Mouse (Mus musculus) liver, embryonic 16.5 days (tissue): ENCODE results near the gene Ppil3. TPM values are rescaled to one million over a fixed set of nuclear protein-coding genes. Genes with fewer than 3 reads are reported as not detected.

Experiments used
- ATAC-seq: fragments of 200-750 bp; cut with Nextera tagmentation; 2 replicates; pipeline ENCODE4 v1.8.0; 2017; ENCODE audit warnings: low read depth, mild to moderate bottlenecking, moderate number of reproducible peaks, moderate library complexity
- H3K27ac ChIP-seq: fragments of 300-500 bp; sonication (generic); 2 replicates; pipeline ENCODE4 v1.5.1; 2014; ENCODE audit warnings: mild to moderate bottlenecking, low read length
- H3K27me3 ChIP-seq: fragments of 300-500 bp; sonication (generic); 2 replicates; pipeline ENCODE4 v1.6.1; 2014; ENCODE audit warnings: low read depth, low read length, mixed read lengths; ENCODE audit not compliant: control insufficient read depth, insufficient read depth
- H3K36me3 ChIP-seq: fragments of 300-500 bp; sonication (generic); 2 replicates; pipeline ENCODE4 v1.6.1; 2014; ENCODE audit warnings: mild to moderate bottlenecking; ENCODE audit not compliant: control insufficient read depth, insufficient read depth
- H3K4me1 ChIP-seq: fragments of 300-500 bp; sonication (generic); 2 replicates; pipeline ENCODE4 v1.6.1; 2014; ENCODE audit warnings: low read depth, low read length, mixed read lengths; ENCODE audit not compliant: control insufficient read depth
- H3K4me2 ChIP-seq: fragments of 300-500 bp; sonication (generic); 2 replicates; pipeline ENCODE4 v1.6.1; 2014; ENCODE audit warnings: low read depth, low read length, mixed read lengths
- H3K4me3 ChIP-seq: fragments of 300-500 bp; sonication (generic); 2 replicates; pipeline ENCODE4 v1.5.1; 2014; ENCODE audit warnings: low read depth, mild to moderate bottlenecking, low read length
- H3K9ac ChIP-seq: fragments of 300-500 bp; sonication (generic); 2 replicates; pipeline ENCODE4 v1.6.1; 2014; ENCODE audit warnings: low read depth, low read length
- H3K9me3 ChIP-seq: fragments of 300-500 bp; sonication (generic); replicated peaks from 2 replicates; pipeline ENCODE4 v1.6.1; 2016; ENCODE audit warnings: low read length; ENCODE audit not compliant: control insufficient read depth
- WGBS: fragments of 180-500 bp; shearing (Covaris S2); extraction: QIAGEN DNeasy Blood & Tissue Kit; methylation state at CpG from one replicate; pipeline ENCODE4 v1.1.7; 2014; ENCODE audit not compliant: insufficient replicate concordance; 5-methylcytosine and 5-hydroxymethylcytosine counted together
- polyA plus RNA-seq: library from polyadenylated mRNA; unstranded; fragments of >200 nt; fragmentation: Nextera tagmentation; extraction: Ambion mirVana; gene quantifications from 2 replicates; pipeline ENCODE4 v1.2.1, GENCODE M21; 2015

Ppil3 gene
- polyA plus RNA-seq, 1 experiment from 2014 or later, result 16.5 TPM

GRCm38 (mm10) chr1:58454316-58454715 lies 9.0 kb upstream of the Ppil3 start:
- Histone ChIP-seq H3K4me1 (no peaks in the 10 kb centered on the region), H3K9ac (no peak overlapping the region), H3K36me3 (peaks cover 10% of the 10 kb centered on the region), H3K27me3 (no peaks in the 10 kb centered on the region), H3K9me3 (no peaks in the 10 kb centered on the region), H3K4me3 (no peak overlapping the region), H3K27ac (no peak overlapping the region), H3K4me2 (no peak overlapping the region)
- 68% methylated on average over 6 of the region's 6 CpGs for WGBS
- ATAC-seq, result no peak

DNA sequence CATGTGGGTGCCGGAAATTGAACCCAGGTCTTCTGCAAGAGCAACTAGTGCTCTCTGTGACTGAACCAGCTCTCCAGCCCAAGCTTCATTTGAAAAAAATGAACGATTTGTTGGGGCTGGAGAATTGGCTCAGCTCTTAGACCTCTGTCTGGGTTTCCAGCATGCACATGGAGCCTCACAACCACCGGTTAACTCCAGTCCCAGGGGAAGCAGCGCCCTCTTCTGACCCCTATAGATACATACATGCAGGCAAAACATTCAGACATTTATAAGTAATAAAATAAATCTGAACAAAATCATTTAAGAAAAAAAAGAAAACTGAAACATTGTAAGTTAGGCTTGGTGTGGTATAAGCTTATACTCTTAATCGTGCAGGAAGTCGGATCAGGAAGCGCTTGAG lies 3.1 kb upstream of the Ppil3 start:
- no peak for ATAC-seq
- no peaks in the 10 kb centered on the region for H3K9me3 ChIP-seq
- H3K27ac ChIP-seq, result no peak overlapping the region
- peaks cover 8% of the 10 kb centered on the region for H3K4me1 ChIP-seq
- no peak overlapping the region for H3K4me2 ChIP-seq
- H3K36me3 ChIP-seq, result peaks cover 4% of the 10 kb centered on the region; the same call in 1 of the 2 replicates
- no peaks in the 10 kb centered on the region for H3K27me3 ChIP-seq
- H3K9ac ChIP-seq, result no peak overlapping the region
- WGBS, result 73% methylated on average over 7 of the region's 7 CpGs
- H3K4me3 ChIP-seq, result no peak overlapping the region

GRCm38 (mm10) chr1:58447766-58448165 lies 2.5 kb upstream of the Ppil3 start:
- 87% methylated on average over 7 of the region's 7 CpGs for WGBS
- Histone ChIP-seq H3K4me2 (no peak overlapping the region), H3K9ac (no peak overlapping the region), H3K36me3 (no peaks in the 10 kb centered on the region; the same call in 1 of the 2 replicates), H3K4me1 (peaks cover 8% of the 10 kb centered on the region), H3K9me3 (no peaks in the 10 kb centered on the region), H3K27me3 (no peaks in the 10 kb centered on the region), H3K27ac (no peak overlapping the region), H3K4me3 (no peak overlapping the region)
- ATAC-seq, result no peak

- no peaks in the 10 kb centered on the region for H3K36me3 ChIP-seq
- peak overlapping the region; percentile 84 for H3K4me2 ChIP-seq
- peak overlapping the region; percentile 75 for H3K9ac ChIP-seq
- WGBS, result 4% methylated on average over 11 of the region's 11 CpGs
- H3K27me3 ChIP-seq, result no peaks in the 10 kb centered on the region
- peak overlapping the region; percentile 72 for H3K4me3 ChIP-seq
- ATAC-seq, result no peak
- H3K4me1 ChIP-seq, result peaks cover 8% of the 10 kb centered on the region
- peak overlapping the region; percentile 70 for H3K27ac ChIP-seq
- H3K9me3 ChIP-seq, result no peaks in the 10 kb centered on the region
Measured at GRCm38 (mm10) chr1:58445861-58446260, 575 bp upstream of the Ppil3 start.

- Histone ChIP-seq H3K4me3 (peak overlapping the region; percentile 72), H3K36me3 (no peaks in the 10 kb centered on the region), H3K27me3 (no peaks in the 10 kb centered on the region), H3K9ac (peak overlapping the region; percentile 75), H3K9me3 (no peaks in the 10 kb centered on the region), H3K4me1 (peaks cover 8% of the 10 kb centered on the region), H3K27ac (peak overlapping the region; percentile 70), H3K4me2 (peak overlapping the region; percentile 84)
- ATAC-seq, result no peak
- 10% methylated on average over 10 of the region's 10 CpGs for WGBS
Measured at GRCm38 (mm10) chr1:58444691-58445090, 595 bp downstream of the Ppil3 start.

DNA sequence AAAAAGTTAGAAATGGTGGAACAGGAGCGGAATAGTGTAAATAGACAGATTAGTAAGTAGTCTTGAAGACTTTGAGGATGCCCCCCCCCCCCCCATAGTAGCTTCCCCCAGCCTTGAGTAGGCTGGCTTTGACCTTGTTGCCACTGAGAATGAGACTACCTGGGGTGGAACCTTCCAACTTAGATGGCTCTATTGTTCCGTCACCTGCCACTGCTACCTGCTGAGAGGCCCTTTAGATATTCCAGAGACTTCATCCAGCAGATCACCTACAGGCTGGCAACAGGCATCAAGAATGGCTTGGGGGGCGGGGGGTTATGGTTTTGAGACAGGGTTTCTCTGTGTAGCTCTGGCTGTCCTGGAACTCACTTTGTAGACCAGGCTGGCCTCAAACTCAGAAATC lies 20.7 kb downstream of the Ppil3 start:
- H3K9me3 ChIP-seq, result no peaks in the 10 kb centered on the region
- WGBS, result 83% methylated on average over 3 of the region's 3 CpGs
- no peak overlapping the region for H3K9ac ChIP-seq
- no peaks in the 10 kb centered on the region for H3K27me3 ChIP-seq
- no peak overlapping the region for H3K4me3 ChIP-seq
- peaks cover 13% of the 10 kb centered on the region for H3K36me3 ChIP-seq
- ATAC-seq, result no peak
- H3K4me2 ChIP-seq, result peak overlapping the region; percentile 60
- no peak overlapping the region; the same call in 1 of the 2 replicates for H3K27ac ChIP-seq
- H3K4me1 ChIP-seq, result peaks cover 16% of the 10 kb centered on the region

DNA sequence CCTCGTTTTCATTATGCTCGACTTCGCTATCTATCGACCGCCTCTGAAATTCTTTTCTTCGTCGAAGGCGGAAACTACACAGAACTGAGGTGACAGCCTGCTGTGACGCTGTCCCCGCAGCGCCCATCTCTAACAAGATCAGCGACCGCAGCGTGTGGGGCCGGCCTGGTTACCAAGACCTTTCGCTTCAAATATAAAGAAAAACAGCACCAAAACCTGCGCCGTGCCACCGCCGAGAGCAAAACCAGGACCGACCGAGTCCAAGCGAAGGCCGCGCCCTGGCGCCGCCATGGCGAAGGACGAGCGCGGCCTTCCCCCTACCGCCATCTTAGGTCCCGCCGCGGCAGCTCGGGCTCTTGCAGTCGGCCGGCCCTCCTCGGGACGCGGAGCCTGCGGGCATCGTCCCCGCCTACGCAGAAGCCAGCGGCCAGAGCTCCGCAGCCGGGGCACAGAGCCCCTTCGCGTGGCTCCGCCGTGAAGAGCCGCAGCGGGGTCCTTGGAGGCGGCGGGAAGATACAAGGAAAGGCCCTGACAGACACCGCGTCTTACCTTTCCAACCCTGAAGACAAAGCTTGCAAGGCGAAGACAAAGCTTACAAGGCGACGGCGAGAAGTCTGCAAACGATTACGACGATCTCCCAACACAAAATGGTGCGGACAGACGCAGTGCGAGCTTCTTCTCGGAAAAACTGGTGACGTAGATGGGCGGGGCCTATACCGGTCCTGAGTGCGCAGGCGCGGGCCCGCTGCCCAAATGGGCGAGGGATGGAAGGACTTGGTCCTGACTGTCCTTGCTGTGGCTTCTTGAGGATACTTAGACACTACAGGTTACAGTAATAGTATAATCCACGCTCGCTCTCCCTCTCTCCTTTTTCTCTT lies 21.7 kb downstream of the Ppil3 start, which contains the start of gene Clk1:
Gene Clk1, minus strand, starts transcription at position 696 of the 878 bp plus-strand sequence.
- Histone ChIP-seq H3K9ac (peak within 1 kb of the TSS; percentile 100), H3K4me3 (peak within 1 kb of the TSS; percentile 100), H3K27me3 (no peaks in the 10 kb centered on the region), H3K9me3 (no peaks in the 10 kb centered on the region), H3K36me3 (peaks cover 22% of the 10 kb centered on the region), H3K4me1 (peaks cover 16% of the 10 kb centered on the region), H3K27ac (peak within 1 kb of the TSS; percentile 99), H3K4me2 (peak within 1 kb of the TSS; percentile 74)
- ATAC-seq, result peak; percentile 93
- under 1% methylated on average over 79 of the region's 79 CpGs for WGBS

DNA sequence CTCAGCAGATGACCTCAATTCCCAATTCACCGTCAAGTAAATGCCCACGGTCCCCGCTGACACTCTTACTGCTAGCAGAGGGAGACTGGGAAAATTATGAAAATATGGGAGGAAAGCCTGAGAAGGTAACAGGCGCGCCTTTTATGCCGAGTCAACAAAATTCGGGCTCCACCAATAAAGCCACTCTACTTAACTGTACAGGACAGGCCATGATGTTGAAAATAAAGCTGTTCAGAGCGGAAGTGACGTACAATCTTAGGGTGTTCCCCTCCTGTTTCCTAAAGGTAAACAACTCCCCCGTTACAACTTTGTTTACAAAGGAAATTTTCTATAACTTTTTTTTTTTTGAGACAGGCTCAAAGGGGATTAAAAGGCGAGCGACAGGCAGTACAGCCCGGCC lies 22.4 kb downstream of the Ppil3 start:
- Histone ChIP-seq H3K4me1 (peaks cover 16% of the 10 kb centered on the region), H3K27me3 (no peaks in the 10 kb centered on the region), H3K9me3 (no peaks in the 10 kb centered on the region), H3K36me3 (peaks cover 30% of the 10 kb centered on the region), H3K4me3 (peak overlapping the region; percentile 100), H3K4me2 (peak overlapping the region; percentile 74), H3K9ac (peak overlapping the region; percentile 100), H3K27ac (peak overlapping the region; percentile 99)
- WGBS, result 5% methylated on average over 13 of the region's 13 CpGs
- ATAC-seq, result peak; percentile 67

DNA sequence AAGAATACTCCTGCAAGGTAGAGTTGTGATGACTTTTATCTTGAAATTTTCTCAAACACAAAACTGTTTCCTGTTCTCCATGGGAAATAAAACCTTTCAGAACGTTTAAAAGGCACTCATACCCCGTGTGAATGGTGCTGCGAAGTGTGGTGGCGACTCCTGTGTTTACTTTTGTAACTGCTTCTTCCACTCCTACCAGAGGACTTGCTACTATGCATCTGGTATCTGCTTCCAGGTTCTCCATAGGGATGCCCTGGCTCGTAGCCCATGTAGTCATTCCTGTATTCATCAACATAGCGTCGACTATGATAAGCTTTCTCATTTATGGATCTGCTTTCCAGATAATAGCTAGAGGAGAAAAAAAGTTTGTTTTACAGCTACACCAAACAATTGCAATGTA lies 24.3 kb downstream of the Ppil3 start:
- Histone ChIP-seq H3K4me1 (peaks cover 16% of the 10 kb centered on the region), H3K27ac (no peak overlapping the region), H3K4me2 (0 out of 2 replicates have a peak overlapping the region, but pooled peaks have one; percentile 26), H3K4me3 (no peak overlapping the region), H3K27me3 (no peaks in the 10 kb centered on the region), H3K9me3 (no peaks in the 10 kb centered on the region), H3K9ac (no peak overlapping the region), H3K36me3 (peaks cover 48% of the 10 kb centered on the region)
- no peak for ATAC-seq
- 58% methylated on average over 7 of the region's 7 CpGs for WGBS
